Mouse (Mus musculus) layer of hippocampus, adult 11-12 months (tissue): ENCODE results near the gene Fmo3.

Experiments used
- DNase-seq: peaks from one replicate; pipeline ENCODE4 v3.0.0; 2022; ENCODE audit warnings: low spot score

Gene Fmo3

GRCm38 (mm10) chr1:162931310-162931875 lies 52.9 kb downstream of the Fmo3 start:
- DNase-seq = no peak

DNA sequence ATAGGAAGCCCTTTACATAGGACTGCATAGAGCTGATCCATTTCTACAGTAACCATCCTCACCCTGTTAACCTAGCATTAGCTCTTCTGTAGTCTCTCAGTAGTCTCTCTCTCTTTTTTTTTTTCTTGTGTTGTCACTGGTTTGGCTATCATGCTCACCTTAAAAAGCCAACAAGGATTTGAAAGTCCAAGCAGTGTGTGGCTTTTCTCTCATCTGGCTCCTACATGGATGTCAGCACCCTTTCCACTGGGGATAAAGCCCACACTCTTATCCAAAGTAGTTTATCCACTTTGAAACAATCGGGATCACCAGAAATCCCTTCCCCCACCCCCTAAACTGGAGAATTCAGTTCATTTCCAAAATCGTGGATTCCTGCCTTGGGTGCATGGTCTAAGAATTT lies 53.7 kb downstream of the Fmo3 start:
- no peak for DNase-seq

GRCm38 (mm10) chr1:162929146-162929545 lies 55.2 kb downstream of the Fmo3 start:
- DNase-seq = no peak

DNA sequence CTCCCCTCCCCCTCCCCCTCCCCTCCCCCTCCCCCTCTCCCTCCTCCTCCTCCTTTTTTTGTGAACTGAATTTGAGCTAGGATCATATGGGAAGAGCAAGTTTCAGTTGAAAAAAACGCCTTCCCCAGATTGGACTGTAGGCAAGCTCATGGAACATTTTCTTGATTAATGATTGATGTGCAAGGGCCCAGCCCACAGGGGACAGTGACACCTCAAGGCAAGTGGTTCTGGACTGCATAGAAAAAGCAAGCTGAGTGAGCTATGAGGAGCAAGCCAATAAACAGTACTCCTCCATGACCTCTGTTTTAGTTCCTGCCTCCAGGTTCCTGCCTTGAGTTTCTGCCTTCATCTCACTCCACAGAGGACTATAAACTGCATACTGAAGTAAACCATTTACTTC lies 59.2 kb downstream of the Fmo3 start:
- DNase-seq = no peak

- DNase-seq = no peak
These were observed 67.7 kb downstream of the Fmo3 start for GRCm38 (mm10) chr1:162916661-162917060.

DNA sequence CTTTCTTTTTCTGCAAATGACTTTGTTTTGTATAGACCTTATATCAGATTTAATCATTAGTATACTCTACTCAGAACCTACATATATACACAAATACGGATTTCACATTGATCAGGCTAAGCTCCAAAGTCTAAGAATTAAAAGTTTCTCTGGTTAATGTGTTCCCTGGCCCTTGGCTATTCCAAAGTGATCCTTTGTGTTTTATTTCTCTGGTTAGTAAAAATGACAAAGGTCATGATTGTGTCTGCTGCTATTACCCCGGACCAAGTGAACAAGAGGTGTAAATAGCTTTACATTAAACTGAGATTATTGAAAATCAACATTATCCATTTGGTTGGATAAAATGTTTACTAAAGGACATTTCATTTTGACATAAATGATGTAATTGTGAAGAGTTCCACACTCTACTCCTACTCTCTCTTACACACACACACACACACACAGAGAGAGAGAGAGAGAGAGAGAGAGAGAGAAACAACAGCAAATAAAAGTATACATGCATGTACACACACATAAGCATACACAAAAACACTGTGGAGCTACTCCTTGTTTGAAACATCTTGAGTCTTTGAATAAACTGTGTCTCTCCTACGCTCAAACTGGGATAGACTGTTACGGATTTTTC lies 69.3 kb downstream of the Fmo3 start:
- DNase-seq = no peak

DNA sequence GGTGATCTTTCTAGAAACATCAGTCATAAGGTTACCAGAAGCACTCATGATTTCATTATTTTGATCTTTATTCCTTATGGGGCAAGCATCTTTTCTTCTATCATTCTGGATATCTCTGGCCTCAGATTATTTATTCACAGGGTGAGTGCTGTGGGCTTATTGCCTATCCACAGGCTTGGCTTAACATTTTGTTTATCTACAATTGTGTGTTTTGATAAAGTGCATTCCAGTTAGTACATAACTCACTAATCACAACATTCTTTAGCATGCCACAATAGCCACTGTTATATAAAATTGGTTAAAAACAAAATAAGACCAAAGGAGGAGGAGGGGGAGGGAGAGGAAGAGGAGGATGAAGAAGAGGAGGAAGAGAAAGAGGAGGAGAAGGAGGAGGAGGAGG lies 72.2 kb downstream of the Fmo3 start:
- no peak for DNase-seq
